Mouse (Mus musculus) heart, embryonic 14.5 days (tissue): Measurements from ENCODE around the gene Cpm. TPM values are rescaled to one million over a fixed set of nuclear protein-coding genes. Genes with fewer than 3 reads are reported as not detected.

Experiments
- ATAC-seq: fragments of 200-750 bp; cut with Nextera tagmentation; 2 replicates; pipeline ENCODE4 v1.8.0; 2017; ENCODE audit warnings: low read depth, moderate TSS enrichment; ENCODE audit not compliant: insufficient number of reproducible peaks, insufficient read depth, low FRiP score
- H3K27ac ChIP-seq, 2 experiments: fragments of 200-500 bp in 1 of 2; fragments of 300-500 bp in 1 of 2; sonication (generic) in 1 of 2; replicated peaks in 1 of 2; 2 replicates each; pipeline ENCODE4 v1.5.1; 2012 to 2014; ENCODE audit warnings: low read depth in 2 of 2, low read length in 2 of 2, control low read depth in 1 of 2, mild to moderate bottlenecking in 1 of 2, mixed read lengths in 1 of 2; ENCODE audit not compliant: control insufficient read depth in 1 of 2, insufficient read depth in 1 of 2
- H3K27me3 ChIP-seq: fragments of 300-500 bp; sonication (generic); 2 replicates; pipeline ENCODE4 v1.6.1; 2014; ENCODE audit warnings: mild to moderate bottlenecking, low read length, control low read depth; ENCODE audit not compliant: control insufficient read depth, insufficient read depth
- H3K36me3 ChIP-seq: fragments of 300-500 bp; sonication (generic); 2 replicates; pipeline ENCODE4 v1.6.1; 2014; ENCODE audit warnings: mild to moderate bottlenecking, control low read depth, low read length, mixed read lengths; ENCODE audit not compliant: control insufficient read depth, insufficient read depth
- H3K4me1 ChIP-seq, 2 experiments: fragments of 200-500 bp in 1 of 2; fragments of 300-500 bp in 1 of 2; sonication (generic) in 1 of 2; 2 replicates each; pipeline ENCODE4 v1.6.1; 2012 to 2014; ENCODE audit warnings: low read length in 2 of 2, control low read depth in 1 of 2, mixed read lengths in 1 of 2; ENCODE audit not compliant: control insufficient read depth in 2 of 2, insufficient read depth in 2 of 2
- H3K4me2 ChIP-seq: fragments of 300-500 bp; sonication (generic); 2 replicates; pipeline ENCODE4 v1.6.1; 2014; ENCODE audit warnings: mild to moderate bottlenecking, low read length
- H3K4me3 ChIP-seq, 2 experiments: fragments of 200-500 bp in 1 of 2; fragments of 300-500 bp in 1 of 2; sonication (generic) in 1 of 2; 2 replicates each; pipeline ENCODE4 v1.5.1; 2012 to 2014; ENCODE audit warnings: low read length in 2 of 2, mild to moderate bottlenecking in 2 of 2, control low read depth in 1 of 2, low read depth in 1 of 2, moderate library complexity in 1 of 2; ENCODE audit not compliant: control insufficient read depth in 1 of 2, insufficient read depth in 1 of 2
- H3K9ac ChIP-seq: fragments of 300-500 bp; sonication (generic); 2 replicates; pipeline ENCODE4 v1.6.1; 2014; ENCODE audit warnings: mild to moderate bottlenecking, low read length
- H3K9me3 ChIP-seq: fragments of 300-500 bp; sonication (generic); 2 replicates; pipeline ENCODE4 v1.6.1; 2016; ENCODE audit warnings: low read length, control low read depth; ENCODE audit not compliant: control insufficient read depth
- WGBS: fragments of 180-500 bp; shearing (Covaris S2); extraction: QIAGEN DNeasy Blood & Tissue Kit; methylation state at CpG from one replicate; pipeline ENCODE4 v1.1.7; 2014; 5-methylcytosine and 5-hydroxymethylcytosine counted together
- polyA plus RNA-seq: library from polyadenylated mRNA; unstranded; fragments of >200 nt; fragmentation: Nextera tagmentation; extraction: Ambion mirVana; gene quantifications from 2 replicates; pipeline ENCODE4 v1.2.1, GENCODE M21; 2014

The Cpm gene
- polyA plus RNA-seq, 1 experiment from 2014 or later: 0.96 TPM

DNA sequence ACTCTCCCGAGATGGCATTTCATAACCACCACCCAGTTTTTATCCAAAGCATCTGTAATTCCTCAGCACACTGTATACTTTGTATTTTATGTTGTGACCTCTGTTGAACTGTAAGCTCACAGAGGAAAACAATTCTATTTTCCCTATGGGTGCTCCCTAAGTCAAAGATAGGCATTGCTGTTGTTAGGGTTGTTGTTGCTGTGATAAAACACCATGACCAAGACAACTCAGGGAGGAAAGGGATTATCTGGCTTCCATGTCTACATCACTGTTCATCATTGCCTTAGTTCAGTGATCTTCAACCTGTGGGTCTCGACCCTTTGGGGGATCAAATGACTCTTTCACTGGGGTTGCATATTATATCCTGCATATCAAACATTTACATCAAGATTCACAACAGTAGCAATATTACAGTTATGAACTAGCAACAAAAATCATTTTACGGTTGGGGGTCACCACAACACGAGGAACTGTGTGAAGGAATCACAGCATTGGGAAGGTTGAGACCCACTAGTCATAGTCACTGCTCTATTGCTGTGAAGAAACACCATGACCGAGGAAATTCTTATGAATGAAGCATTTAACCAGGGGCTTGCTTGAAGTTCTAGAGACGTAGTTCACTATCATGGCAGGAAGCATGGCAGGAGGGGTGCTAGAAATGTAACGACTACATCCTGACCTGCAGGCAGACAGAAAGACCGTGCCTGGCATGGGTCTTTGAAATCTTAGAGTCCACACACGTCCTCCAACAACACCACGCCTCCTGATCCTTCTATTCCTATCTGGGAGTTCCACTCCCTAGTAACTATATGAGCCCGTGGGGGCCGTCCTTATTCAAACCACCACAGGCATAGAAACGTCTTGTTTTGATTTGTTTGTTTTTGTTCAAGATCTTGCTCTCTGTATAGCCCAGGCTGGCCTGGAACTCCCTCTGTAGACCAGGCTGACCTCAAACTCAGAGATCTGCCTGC lies 38.7 kb upstream of the Cpm start:
- H3K27me3 ChIP-seq: no peaks in the 10 kb centered on the region
- no peak overlapping the region for H3K4me2 ChIP-seq
- no peak for ATAC-seq
- no peak overlapping the region for H3K9ac ChIP-seq
- no peaks in the 10 kb centered on the region for H3K36me3 ChIP-seq
- no peaks in the 10 kb centered on the region for H3K9me3 ChIP-seq
- no peak overlapping the region for H3K27ac ChIP-seq
- no peak overlapping the region for H3K4me3 ChIP-seq
- H3K4me1 ChIP-seq: no peaks in the 10 kb centered on the region
- WGBS: 69% methylated on average over 13 of the region's 13 CpGs

DNA sequence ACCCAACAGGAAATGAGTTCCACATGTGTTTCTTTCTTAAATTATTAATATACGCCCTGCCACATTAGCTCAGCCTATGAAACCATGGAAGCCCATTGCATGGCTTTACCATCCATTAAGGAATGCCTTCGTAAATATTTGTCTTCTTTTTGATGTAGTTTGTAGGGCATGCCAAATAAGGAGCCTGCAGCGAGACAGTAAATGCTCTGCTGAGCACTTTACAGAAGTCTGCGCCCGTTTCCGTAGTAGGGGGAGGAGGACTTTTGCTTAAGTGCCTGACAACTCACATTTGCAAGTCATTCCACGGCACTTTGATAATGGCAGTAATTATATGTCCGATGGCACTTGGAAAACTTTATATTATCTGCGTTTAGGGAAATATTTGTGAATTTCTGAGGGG lies 37.5 kb upstream of the Cpm start:
- Histone ChIP-seq H3K4me2 (no peak overlapping the region), H3K36me3 (no peaks in the 10 kb centered on the region), H3K4me3 (no peak overlapping the region), H3K4me1 (no peaks in the 10 kb centered on the region), H3K27ac (no peak overlapping the region), H3K9me3 (no peaks in the 10 kb centered on the region), H3K9ac (no peak overlapping the region), H3K27me3 (no peaks in the 10 kb centered on the region)
- WGBS: 68% methylated on average over 9 of the region's 9 CpGs
- no peak for ATAC-seq

DNA sequence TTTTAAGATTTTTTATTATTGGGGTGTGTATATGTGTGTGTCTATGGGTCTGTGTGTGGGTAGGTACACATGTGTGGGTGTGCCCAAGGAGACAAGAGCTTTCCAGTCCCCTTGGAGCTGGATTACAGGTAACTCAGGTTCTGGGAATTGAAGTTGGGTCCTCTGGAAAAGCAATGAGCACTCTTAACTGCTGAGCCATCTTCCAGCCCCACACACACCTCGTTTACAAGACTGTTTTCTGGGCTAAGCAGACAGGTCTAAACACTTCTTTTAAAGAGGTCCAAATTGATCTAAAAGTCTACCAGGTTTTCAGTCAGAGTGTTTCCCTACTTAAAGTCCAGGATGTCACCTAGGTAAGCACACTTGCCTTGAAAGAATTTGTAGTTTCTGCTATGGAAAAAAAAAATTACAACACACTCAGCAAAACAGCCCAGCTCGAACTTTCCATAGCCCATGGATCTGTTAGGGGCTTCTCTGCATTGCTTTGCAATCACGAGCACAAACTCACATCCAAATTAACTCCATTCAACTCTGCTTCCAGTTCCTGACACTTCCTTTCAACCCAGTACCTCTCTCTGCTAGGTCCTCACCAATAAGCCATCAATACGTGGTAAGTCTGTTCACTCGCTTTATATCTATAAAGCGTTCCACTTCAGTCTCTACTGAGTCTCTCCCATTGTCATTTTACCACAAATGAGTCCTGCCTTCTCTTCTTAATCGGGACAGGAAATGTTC lies 36.8 kb upstream of the Cpm start:
- Histone ChIP-seq H3K4me3 (no peak overlapping the region), H3K27ac (no peak overlapping the region), H3K4me1 (no peaks in the 10 kb centered on the region), H3K9ac (no peak overlapping the region), H3K9me3 (no peaks in the 10 kb centered on the region), H3K27me3 (no peaks in the 10 kb centered on the region), H3K36me3 (no peaks in the 10 kb centered on the region), H3K4me2 (no peak overlapping the region)
- WGBS: 77% methylated on average over 7 of the region's 7 CpGs
- ATAC-seq: no peak

DNA sequence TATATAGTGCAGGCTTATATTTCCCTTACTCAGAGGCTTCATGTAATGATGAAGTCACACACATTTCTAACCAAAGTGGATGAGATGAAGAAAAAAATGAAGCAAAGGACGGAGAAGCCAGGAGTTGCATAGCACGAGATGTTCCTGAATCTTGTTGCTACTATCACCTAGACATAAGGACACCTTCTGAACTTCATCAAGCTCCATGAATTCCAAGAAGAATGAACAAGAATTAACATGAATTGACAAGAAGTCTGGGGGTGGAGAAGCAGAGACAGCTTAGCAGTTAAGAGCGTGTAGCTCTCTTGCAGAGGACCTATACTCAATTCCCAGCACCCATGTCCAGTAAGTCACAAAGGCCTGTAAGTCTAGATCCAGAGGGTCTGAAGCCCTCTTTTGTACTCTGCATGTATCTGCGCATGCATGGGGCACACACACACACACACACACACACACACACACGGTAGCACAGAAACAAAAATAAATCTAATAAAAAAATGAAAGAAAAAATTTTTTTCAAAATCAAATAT lies 36.2 kb upstream of the Cpm start:
- H3K36me3 ChIP-seq: no peaks in the 10 kb centered on the region
- H3K4me2 ChIP-seq: no peak overlapping the region
- H3K4me3 ChIP-seq: no peak overlapping the region
- no peak overlapping the region for H3K27ac ChIP-seq
- H3K9me3 ChIP-seq: no peaks in the 10 kb centered on the region
- WGBS: 90% methylated on average over 5 of the region's 5 CpGs
- no peaks in the 10 kb centered on the region for H3K4me1 ChIP-seq
- no peak overlapping the region for H3K9ac ChIP-seq
- no peaks in the 10 kb centered on the region for H3K27me3 ChIP-seq
- no peak for ATAC-seq

DNA sequence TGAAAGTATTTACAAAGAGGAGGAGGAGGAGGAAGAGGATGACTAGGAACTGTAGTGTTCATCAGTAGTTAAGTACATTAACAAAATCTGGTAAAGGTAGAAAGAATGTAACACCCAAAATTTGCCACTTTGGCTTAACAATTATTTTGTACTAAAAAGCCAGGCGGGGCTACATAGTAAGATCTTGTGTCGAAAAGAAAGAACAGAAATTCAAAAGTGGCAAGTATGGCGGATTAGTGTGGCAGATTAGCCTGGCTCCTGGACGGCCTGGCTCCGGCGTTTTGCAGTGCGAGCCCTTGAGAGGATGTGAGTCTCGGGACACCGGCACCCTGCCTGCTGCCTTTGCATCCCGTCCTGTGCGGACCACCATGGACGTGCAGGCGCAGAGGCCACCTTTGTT lies 35.4 kb upstream of the Cpm start:
- Histone ChIP-seq H3K27me3 (no peaks in the 10 kb centered on the region), H3K4me1 (no peaks in the 10 kb centered on the region), H3K4me2 (no peak overlapping the region), H3K27ac (no peak overlapping the region), H3K9ac (no peak overlapping the region), H3K4me3 (no peak overlapping the region), H3K9me3 (no peaks in the 10 kb centered on the region), H3K36me3 (no peaks in the 10 kb centered on the region)
- ATAC-seq: no peak
- 87% methylated on average over 13 of the region's 13 CpGs for WGBS

DNA sequence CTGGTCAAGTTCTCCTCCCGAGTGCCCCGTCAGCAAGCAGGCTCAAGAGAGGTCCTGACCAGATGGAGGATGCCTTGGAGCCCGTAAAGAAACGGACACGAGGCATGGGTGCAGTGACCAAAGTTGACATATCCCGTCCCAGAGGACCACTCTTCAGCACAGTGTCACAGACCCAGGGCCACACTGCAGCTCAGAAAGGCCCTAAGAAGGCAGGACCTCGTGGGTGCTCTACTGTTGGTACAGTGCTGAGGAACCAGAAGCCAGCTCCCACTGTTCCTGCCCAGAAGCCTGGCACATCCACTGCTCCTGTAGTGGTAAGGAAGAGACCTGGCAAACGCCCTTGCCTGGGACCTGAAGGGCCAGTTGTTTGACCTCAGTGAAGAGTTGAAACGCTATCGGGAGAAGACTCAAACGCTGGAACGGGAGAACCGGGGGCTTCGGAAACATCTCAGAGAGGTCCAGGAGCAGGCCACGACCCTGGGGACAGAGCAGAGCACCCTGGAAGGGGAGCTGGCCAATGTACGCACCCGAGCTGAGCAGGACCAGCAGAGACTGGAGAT lies 34.9 kb upstream of the Cpm start:
- H3K9me3 ChIP-seq: no peaks in the 10 kb centered on the region
- WGBS: 86% methylated on average over 17 of the region's 17 CpGs
- no peak overlapping the region for H3K27ac ChIP-seq
- H3K36me3 ChIP-seq: no peaks in the 10 kb centered on the region
- ATAC-seq: no peak
- no peaks in the 10 kb centered on the region for H3K4me1 ChIP-seq
- no peak overlapping the region for H3K4me2 ChIP-seq
- H3K9ac ChIP-seq: no peak overlapping the region
- no peak overlapping the region for H3K4me3 ChIP-seq
- H3K27me3 ChIP-seq: no peaks in the 10 kb centered on the region

DNA sequence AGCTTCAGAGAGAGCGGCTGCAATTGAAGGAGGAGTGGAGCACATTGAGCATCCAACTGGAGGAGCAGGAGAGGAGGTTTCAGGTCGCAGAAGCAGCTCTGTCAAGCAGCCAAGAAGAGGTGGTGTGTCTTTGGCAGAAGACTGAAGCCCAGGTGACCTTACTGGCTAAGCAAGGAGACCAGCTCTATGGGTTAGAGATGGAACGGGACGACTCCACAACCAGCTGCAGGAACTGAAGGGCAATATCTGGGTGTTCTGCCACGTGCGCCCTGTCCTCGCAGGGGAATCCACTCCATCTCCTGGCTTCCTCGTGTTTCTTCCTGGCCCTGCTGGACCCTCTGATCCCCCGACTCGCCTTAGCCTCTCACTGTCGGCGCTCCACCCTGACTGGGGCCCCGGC lies 34.4 kb upstream of the Cpm start:
- Histone ChIP-seq H3K4me1 (no peaks in the 10 kb centered on the region), H3K27ac (no peak overlapping the region), H3K4me2 (no peak overlapping the region), H3K9ac (no peak overlapping the region), H3K4me3 (no peak overlapping the region), H3K9me3 (no peaks in the 10 kb centered on the region), H3K27me3 (no peaks in the 10 kb centered on the region), H3K36me3 (no peaks in the 10 kb centered on the region)
- ATAC-seq: no peak
- 90% methylated on average over 13 of the region's 13 CpGs for WGBS
